ENCODE assay signal across 8 mouse cellular contexts in genomic region chr8:111735335-111735761, GRCm38 (mm10). TPM values are rescaled to one million over a fixed set of nuclear protein-coding genes. Genes with fewer than 3 reads are reported as not detected.
DNase-seq lines count a peak whose midpoint lies in the region; ATAC-seq and TF ChIP-seq lines count a peak whose summit lies in the region.

No protein-coding gene starts in this region.

- no peaks in the 10 kb centered on the region for H3K27me3 ChIP-seq in embryonic facial prominence, embryonic 13.5 days
- no peaks in the 10 kb centered on the region for H3K27me3 ChIP-seq in hindbrain, embryonic 11.5 days (ENCODE audit: control insufficient read depth, insufficient read depth, low read length)
- H3K27me3 ChIP-seq in limb, embryonic 14.5 days (ENCODE audit: control insufficient read depth, insufficient read depth, low read length), result no peaks in the 10 kb centered on the region

- H3K9ac ChIP-seq in embryonic facial prominence, embryonic 13.5 days, result peak overlapping the region; percentile 23; the same call in 1 of the 2 replicates
- H3K9ac ChIP-seq in hindbrain, embryonic 11.5 days (ENCODE audit: low read depth, low read length), result no peak overlapping the region
- no peak overlapping the region for H3K9ac ChIP-seq in limb, embryonic 14.5 days (ENCODE audit: low read depth, low read length, severe bottlenecking)

- ATAC-seq in embryonic facial prominence, embryonic 13.5 days (ENCODE audit: insufficient number of reproducible peaks, insufficient read depth, low FRiP score, low TSS enrichment, low read depth), result no peak
- no peak for ATAC-seq in hindbrain, embryonic 11.5 days (ENCODE audit: low FRiP score)
- ATAC-seq in limb, embryonic 14.5 days (ENCODE audit: low FRiP score, low read depth), result no peak
- ATAC-seq in activated CD4-positive, CD25-positive, alpha-beta regulatory T cell, adult 4 months, result no peak

- no peak overlapping the region for H3K4me3 ChIP-seq in embryonic facial prominence, embryonic 13.5 days
- H3K4me3 ChIP-seq in hindbrain, embryonic 11.5 days (ENCODE audit: low read depth, low read length), result no peak overlapping the region
- H3K4me3 ChIP-seq in limb, embryonic 14.5 days (replicated peaks; ENCODE audit: low read length), result no peak overlapping the region

- WGBS in embryonic facial prominence, embryonic 13.5 days, result 50% methylated on average over 8 of the region's 8 CpGs
- 64% methylated on average over 8 of the region's 8 CpGs for WGBS in hindbrain, embryonic 11.5 days
- 49% methylated on average over 8 of the region's 8 CpGs for WGBS in limb, embryonic 14.5 days

- intact Hi-C loops in heart, postnatal 36 days (cut with DNase I), result no loop called here

- H3K4me2 ChIP-seq in embryonic facial prominence, embryonic 13.5 days, result 0 out of 2 replicates have a peak overlapping the region, but pooled peaks have one; percentile 5
- H3K4me2 ChIP-seq in hindbrain, embryonic 11.5 days (replicated peaks; ENCODE audit: low read depth, low read length), result no peak overlapping the region
- H3K4me2 ChIP-seq in limb, embryonic 14.5 days (replicated peaks; ENCODE audit: low read depth, low read length, severe bottlenecking), result no peak overlapping the region

- DNase-seq in heart, adult 11 months, result peak; percentile 99
- DNase-seq in heart, postnatal 36 days, result no peak
- DNase-seq in hindbrain, embryonic 11.5 days (ENCODE audit: low spot score), result no peak
- DNase-seq in limb, embryonic 14.5 days (ENCODE audit: low spot score), result no peak
- peak; percentile 3 for DNase-seq in testis, postnatal 14 days (ENCODE audit: low spot score)
- no peak for DNase-seq in retina, postnatal 1 day

- peak overlapping the region; percentile 80; the same call in 1 of the 2 replicates for H3K27ac ChIP-seq in embryonic facial prominence, embryonic 13.5 days
- H3K27ac ChIP-seq in hindbrain, embryonic 11.5 days (ENCODE audit: low read depth, low read length), result peak overlapping the region; percentile 69
- 0 out of 2 replicates have a peak overlapping the region, but pooled peaks have one; percentile 28 for H3K27ac ChIP-seq in limb, embryonic 14.5 days (replicated peaks; ENCODE audit: low read depth, low read length)

- H3K36me3 ChIP-seq in embryonic facial prominence, embryonic 13.5 days, result 0 out of 2 replicates have a peak, but pooled peaks cover 3% of the 10 kb centered on the region
- no peaks in the 10 kb centered on the region for H3K36me3 ChIP-seq in hindbrain, embryonic 11.5 days (ENCODE audit: control insufficient read depth, insufficient read depth, low read length)
- H3K36me3 ChIP-seq in limb, embryonic 14.5 days (ENCODE audit: control insufficient read depth, insufficient read depth, low read length), result no peaks in the 10 kb centered on the region

- no peaks in the 10 kb centered on the region for H3K9me3 ChIP-seq in embryonic facial prominence, embryonic 13.5 days
- no peaks in the 10 kb centered on the region for H3K9me3 ChIP-seq in hindbrain, embryonic 11.5 days (ENCODE audit: control insufficient read depth, low read length)
- H3K9me3 ChIP-seq in limb, embryonic 14.5 days (ENCODE audit: control insufficient read depth, low read length), result no peaks in the 10 kb centered on the region

- no peak for TF ChIP-seq POLR2A in limb, embryonic 14.5 days (IDR thresholded peaks at IDR 0.05; ENCODE audit: borderline replicate concordance, extremely low read depth, insufficient read depth, insufficient read length)

- peaks cover 86% of the 10 kb centered on the region for H3K4me1 ChIP-seq in embryonic facial prominence, embryonic 13.5 days
- peaks cover 62% of the 10 kb centered on the region for H3K4me1 ChIP-seq in hindbrain, embryonic 11.5 days (replicated peaks; ENCODE audit: control insufficient read depth, insufficient read depth, low read length)
- peaks cover 72% of the 10 kb centered on the region for H3K4me1 ChIP-seq in limb, embryonic 14.5 days (ENCODE audit: control insufficient read depth, insufficient read depth, low read length)

RNA-seq across cellular contexts. Expression of gene Bcar1, which starts 8.3 kb away (rescaled TPM):
- total RNA-seq in heart, postnatal 36 days (2021), result 10 to 100 TPM; 18.8 to 19.1 TPM
- 35.6 and 37.3 TPM in 2 replicates for polyA plus RNA-seq in embryonic facial prominence, embryonic 13.5 days (2015; fragmentation: Nextera tagmentation; extraction: Ambion mirVana)
- polyA plus RNA-seq in hindbrain, embryonic 11.5 days (2014; fragmentation: Nextera tagmentation; extraction: Ambion mirVana), result 43.3 and 47.3 TPM in 2 replicates
- 55.5 and 79.4 TPM in 2 replicates for polyA plus RNA-seq in limb, embryonic 14.5 days (2012; rRNA removed)
- polyA plus RNA-seq in limb, embryonic 14.5 days (2014; fragmentation: Nextera tagmentation; extraction: Ambion mirVana), result 40.7 and 45.4 TPM in 2 replicates
- under 1 TPM; 0.21 to 0.38 TPM for polyA plus RNA-seq in activated CD4-positive, CD25-positive, alpha-beta regulatory T cell, adult 4 months (2017; shearing (Covaris generic))

RNA-seq across cellular contexts. Expression of gene Ctrb1, which starts 44.5 kb away (rescaled TPM):
- not detected for total RNA-seq in heart, postnatal 36 days (2021)
- 1.2 TPM in 1 of 2 replicates, not detected in the other for polyA plus RNA-seq in embryonic facial prominence, embryonic 13.5 days (2015; fragmentation: Nextera tagmentation; extraction: Ambion mirVana)
- polyA plus RNA-seq in hindbrain, embryonic 11.5 days (2014; fragmentation: Nextera tagmentation; extraction: Ambion mirVana), result not detected in 2 replicates
- 0.10 and 0.91 TPM in 2 replicates for polyA plus RNA-seq in limb, embryonic 14.5 days (2012; rRNA removed)
- not detected in 2 replicates for polyA plus RNA-seq in limb, embryonic 14.5 days (2014; fragmentation: Nextera tagmentation; extraction: Ambion mirVana)
- not detected for polyA plus RNA-seq in activated CD4-positive, CD25-positive, alpha-beta regulatory T cell, adult 4 months (2017; shearing (Covaris generic))

Comparison
In these comparisons a context has a peak if more than half of its experiments do, and no peak if none do; other contexts are left out.
1. DNase-seq: peak in heart, adult 11 months (single experiment) and testis, postnatal 14 days (single experiment); none in heart, postnatal 36 days (0 of 2), hindbrain, embryonic 11.5 days (single experiment), limb, embryonic 14.5 days (single experiment) and retina, postnatal 1 day (single experiment).
2. H3K27ac ChIP-seq: peak in every context shown above with its lines; median percentile 80 in embryonic facial prominence, embryonic 13.5 days; 69 in hindbrain, embryonic 11.5 days; 28 in limb, embryonic 14.5 days.
3. RNA of gene Bcar1, which starts 8.3 kb away (polyA plus RNA-seq): 40.7 to 79.4 TPM in limb, embryonic 14.5 days, 43.3 to 47.3 TPM in hindbrain, embryonic 11.5 days and 35.6 to 37.3 TPM in embryonic facial prominence, embryonic 13.5 days; 0.21 to 0.38 TPM in activated CD4-positive, CD25-positive, alpha-beta regulatory T cell, adult 4 months; every median in the first group is over 10 times any median in the second.